Mouse (Mus musculus): ENCODE measurements around the gene Ube2cbp. TPM values are rescaled to one million over a fixed set of nuclear protein-coding genes. Genes with fewer than 3 reads are reported as not detected.

Gene Ube2cbp
- polyA plus RNA-seq, 1 experiment from 2014 or later = 4.0 TPM

DNA sequence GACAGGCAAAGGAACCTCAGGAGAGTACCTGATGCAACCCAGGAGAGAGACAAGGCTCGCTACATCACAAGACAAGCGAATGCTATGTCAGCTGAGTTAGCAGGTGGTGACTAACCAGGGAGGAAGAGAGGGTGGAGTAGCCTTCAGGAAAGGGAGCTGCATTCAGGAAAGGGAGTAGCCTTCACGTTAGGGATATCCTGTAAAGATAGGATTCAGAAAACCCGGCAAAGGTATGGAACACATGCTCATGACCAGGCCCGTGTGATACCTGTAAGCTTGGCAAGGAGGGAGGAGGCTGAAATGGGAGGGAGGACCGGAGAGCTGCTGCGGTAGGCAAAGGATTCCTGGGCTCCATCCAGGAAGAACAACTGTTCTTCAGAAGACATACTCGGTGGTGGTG, 17.3 kb downstream of the Ube2cbp start:
- WGBS (ENCODE audit: insufficient replicate concordance) = 71% methylated on average over 8 of the region's 8 CpGs
- no peak overlapping the region for H3K4me3 ChIP-seq (ENCODE audit: low read depth, low read length)
- H3K9ac ChIP-seq (ENCODE audit: low read depth, low read length) = no peak overlapping the region
- H3K9me3 ChIP-seq (replicated peaks; ENCODE audit: control insufficient read depth, low read length) = no peaks in the 10 kb centered on the region
- H3K4me2 ChIP-seq = no peak overlapping the region
- no peaks in the 10 kb centered on the region for H3K36me3 ChIP-seq (ENCODE audit: control insufficient read depth, insufficient read depth, low read length)
- H3K27me3 ChIP-seq (ENCODE audit: control insufficient read depth, insufficient read depth, low read length) = no peaks in the 10 kb centered on the region
- H3K27ac ChIP-seq (ENCODE audit: low read depth, low read length) = no peak overlapping the region
- 0 out of 2 replicates have a peak, but pooled peaks cover 2% of the 10 kb centered on the region for H3K4me1 ChIP-seq (ENCODE audit: control insufficient read depth, insufficient read depth, low read length)
- ATAC-seq (replicated peaks; ENCODE audit: insufficient number of reproducible peaks, low FRiP score, low TSS enrichment) = no peak

- Histone ChIP-seq H3K36me3 (ENCODE audit: control insufficient read depth, insufficient read depth, low read length) (no peaks in the 10 kb centered on the region), H3K27ac (ENCODE audit: low read depth, low read length) (no peak overlapping the region), H3K4me1 (ENCODE audit: control insufficient read depth, insufficient read depth, low read length) (0 out of 2 replicates have a peak, but pooled peaks cover 2% of the 10 kb centered on the region), H3K4me2 (no peak overlapping the region), H3K27me3 (ENCODE audit: control insufficient read depth, insufficient read depth, low read length) (no peaks in the 10 kb centered on the region), H3K9ac (ENCODE audit: low read depth, low read length) (no peak overlapping the region), H3K9me3 (replicated peaks; ENCODE audit: control insufficient read depth, low read length) (no peaks in the 10 kb centered on the region), H3K4me3 (ENCODE audit: low read depth, low read length) (no peak overlapping the region)
- ATAC-seq (replicated peaks; ENCODE audit: insufficient number of reproducible peaks, low FRiP score, low TSS enrichment) = no peak
- 81% methylated on average over 7 of the region's 7 CpGs for WGBS (ENCODE audit: insufficient replicate concordance)
Measured at GRCm38 (mm10) chr9:86446847-86447246, 17.9 kb downstream of the Ube2cbp start.

DNA sequence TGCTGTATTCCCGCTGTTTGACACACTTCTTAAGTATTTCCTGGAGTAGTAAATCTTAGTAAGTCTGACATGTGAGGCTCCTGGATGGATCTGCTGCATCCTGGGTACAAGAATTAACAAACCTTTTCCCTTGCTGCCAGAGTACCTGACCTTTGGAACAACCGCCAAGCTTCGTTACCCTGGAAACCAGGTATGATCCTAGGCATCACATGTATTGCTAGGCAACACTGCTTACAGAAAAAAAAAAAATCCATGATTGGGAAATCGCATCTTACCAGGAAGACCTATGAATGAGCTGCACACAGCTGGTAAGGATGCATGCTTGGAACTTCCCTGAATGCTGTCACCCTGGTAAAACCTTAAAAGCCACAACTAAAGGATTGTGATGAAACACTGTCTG, 22.5 kb downstream of the Ube2cbp start:
- Histone ChIP-seq H3K4me3 (ENCODE audit: low read depth, low read length) (no peak overlapping the region), H3K27me3 (ENCODE audit: control insufficient read depth, insufficient read depth, low read length) (no peaks in the 10 kb centered on the region), H3K4me2 (no peak overlapping the region), H3K36me3 (ENCODE audit: control insufficient read depth, insufficient read depth, low read length) (no peaks in the 10 kb centered on the region), H3K9ac (ENCODE audit: low read depth, low read length) (no peak overlapping the region), H3K4me1 (ENCODE audit: control insufficient read depth, insufficient read depth, low read length) (no peaks in the 10 kb centered on the region), H3K9me3 (replicated peaks; ENCODE audit: control insufficient read depth, low read length) (no peaks in the 10 kb centered on the region), H3K27ac (ENCODE audit: low read depth, low read length) (no peak overlapping the region)
- 76% methylated on average over 4 of the region's 4 CpGs for WGBS (ENCODE audit: insufficient replicate concordance)
- no peak for ATAC-seq (replicated peaks; ENCODE audit: insufficient number of reproducible peaks, low FRiP score, low TSS enrichment)

DNA sequence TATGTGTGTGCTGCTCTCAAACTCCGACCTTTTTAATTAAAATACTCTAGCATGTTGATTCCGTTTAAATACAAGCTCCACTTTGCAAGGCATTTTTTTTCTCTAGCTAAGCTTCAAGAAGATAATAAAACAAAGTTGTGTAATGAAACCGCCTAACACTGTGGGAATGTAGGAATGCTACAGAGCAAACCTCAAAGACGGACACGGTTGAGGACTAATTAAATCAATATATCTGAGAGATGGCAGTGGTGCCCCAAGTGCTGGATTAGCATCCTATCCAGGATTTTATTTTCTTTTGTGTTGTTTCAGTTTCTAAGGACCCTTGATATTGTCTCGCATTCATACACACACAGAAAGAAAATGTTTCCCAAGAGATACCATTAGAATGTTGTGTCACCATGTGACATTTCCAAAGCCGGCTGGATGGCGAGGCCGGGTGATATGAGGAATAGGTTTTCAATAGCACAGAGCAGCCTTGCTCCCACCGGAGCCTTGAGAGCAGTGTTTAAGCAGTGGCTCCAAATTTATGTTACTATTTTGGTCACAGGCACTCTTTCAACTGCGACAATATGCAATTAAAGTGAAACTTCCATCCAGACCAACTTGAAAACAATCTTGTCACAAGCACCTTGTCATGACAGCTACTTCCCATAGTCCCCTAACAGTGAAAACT, 26.3 kb downstream of the Ube2cbp start:
- Histone ChIP-seq H3K9me3 (replicated peaks; ENCODE audit: control insufficient read depth, low read length) (no peaks in the 10 kb centered on the region), H3K4me1 (ENCODE audit: control insufficient read depth, insufficient read depth, low read length) (no peaks in the 10 kb centered on the region), H3K36me3 (ENCODE audit: control insufficient read depth, insufficient read depth, low read length) (no peaks in the 10 kb centered on the region), H3K9ac (ENCODE audit: low read depth, low read length) (no peak overlapping the region), H3K4me2 (peak overlapping the region; percentile 27), H3K27me3 (ENCODE audit: control insufficient read depth, insufficient read depth, low read length) (no peaks in the 10 kb centered on the region), H3K4me3 (ENCODE audit: low read depth, low read length) (no peak overlapping the region), H3K27ac (ENCODE audit: low read depth, low read length) (peak overlapping the region; percentile 46; the same call in 1 of the 2 replicates)
- peak; percentile 59; the same call in 1 of the 2 replicates for ATAC-seq (replicated peaks; ENCODE audit: insufficient number of reproducible peaks, low FRiP score, low TSS enrichment)
- 51% methylated on average over 11 of the region's 11 CpGs for WGBS (ENCODE audit: insufficient replicate concordance)

DNA sequence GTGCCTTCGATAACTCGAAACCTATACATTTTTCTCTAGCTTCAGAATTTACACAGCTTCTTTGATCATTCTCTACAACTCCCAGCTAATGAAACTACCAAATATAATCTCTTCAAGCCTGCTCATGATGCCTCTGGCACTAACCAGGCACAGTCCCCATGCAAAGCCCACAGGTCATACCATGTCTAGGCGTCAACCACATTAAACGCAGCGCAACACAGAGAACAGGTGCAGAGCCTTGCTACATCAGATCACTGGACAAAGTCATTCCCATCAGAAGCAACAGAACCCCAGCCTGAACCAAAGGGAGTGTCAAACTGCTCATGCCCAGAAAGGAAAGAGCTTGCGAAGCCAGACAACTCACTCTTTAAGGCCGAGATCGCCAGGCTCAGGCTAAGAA, 28.1 kb downstream of the Ube2cbp start:
- H3K36me3 ChIP-seq (ENCODE audit: control insufficient read depth, insufficient read depth, low read length) = no peaks in the 10 kb centered on the region
- no peaks in the 10 kb centered on the region for H3K9me3 ChIP-seq (replicated peaks; ENCODE audit: control insufficient read depth, low read length)
- WGBS (ENCODE audit: insufficient replicate concordance) = 92% methylated on average over 8 of the region's 8 CpGs
- no peaks in the 10 kb centered on the region for H3K4me1 ChIP-seq (ENCODE audit: control insufficient read depth, insufficient read depth, low read length)
- no peak overlapping the region for H3K4me3 ChIP-seq (ENCODE audit: low read depth, low read length)
- no peak overlapping the region for H3K9ac ChIP-seq (ENCODE audit: low read depth, low read length)
- no peak overlapping the region for H3K27ac ChIP-seq (ENCODE audit: low read depth, low read length)
- no peaks in the 10 kb centered on the region for H3K27me3 ChIP-seq (ENCODE audit: control insufficient read depth, insufficient read depth, low read length)
- ATAC-seq (replicated peaks; ENCODE audit: insufficient number of reproducible peaks, low FRiP score, low TSS enrichment) = no peak
- H3K4me2 ChIP-seq = no peak overlapping the region

GRCm38 (mm10) chr9:86435510-86435909, 29.2 kb downstream of the Ube2cbp start:
- 88% methylated on average over 3 of the region's 3 CpGs for WGBS (ENCODE audit: insufficient replicate concordance)
- Histone ChIP-seq H3K27ac (ENCODE audit: low read depth, low read length) (no peak overlapping the region), H3K27me3 (ENCODE audit: control insufficient read depth, insufficient read depth, low read length) (no peaks in the 10 kb centered on the region), H3K4me1 (ENCODE audit: control insufficient read depth, insufficient read depth, low read length) (no peaks in the 10 kb centered on the region), H3K4me2 (no peak overlapping the region), H3K9ac (ENCODE audit: low read depth, low read length) (no peak overlapping the region), H3K4me3 (ENCODE audit: low read depth, low read length) (no peak overlapping the region), H3K9me3 (replicated peaks; ENCODE audit: control insufficient read depth, low read length) (no peaks in the 10 kb centered on the region), H3K36me3 (ENCODE audit: control insufficient read depth, insufficient read depth, low read length) (no peaks in the 10 kb centered on the region)
- ATAC-seq (replicated peaks; ENCODE audit: insufficient number of reproducible peaks, low FRiP score, low TSS enrichment) = no peak

- 71% methylated on average over 4 of the region's 4 CpGs for WGBS (ENCODE audit: insufficient replicate concordance)
- H3K4me3 ChIP-seq (ENCODE audit: low read depth, low read length) = no peak overlapping the region
- no peak for ATAC-seq (replicated peaks; ENCODE audit: insufficient number of reproducible peaks, low FRiP score, low TSS enrichment)
Measured at GRCm38 (mm10) chr9:86423331-86423730, 41.4 kb downstream of the Ube2cbp start.

GRCm38 (mm10) chr9:86419366-86419765, 45.4 kb downstream of the Ube2cbp start:
- no peak overlapping the region for H3K4me3 ChIP-seq (ENCODE audit: low read depth, low read length)
- 82% methylated on average over 6 of the region's 6 CpGs for WGBS (ENCODE audit: insufficient replicate concordance)

More at GRCm38 (mm10) chr9:86423331-86423730, 41.4 kb downstream of the Ube2cbp start:
- H3K9me3 ChIP-seq (replicated peaks; ENCODE audit: control insufficient read depth, low read length) = no peaks in the 10 kb centered on the region
- no peak overlapping the region for H3K27ac ChIP-seq (ENCODE audit: low read depth, low read length)
- no peak overlapping the region for H3K9ac ChIP-seq (ENCODE audit: low read depth, low read length)
- H3K4me2 ChIP-seq = no peak overlapping the region
- no peaks in the 10 kb centered on the region for H3K4me1 ChIP-seq (ENCODE audit: control insufficient read depth, insufficient read depth, low read length)
- H3K27me3 ChIP-seq (ENCODE audit: control insufficient read depth, insufficient read depth, low read length) = no peaks in the 10 kb centered on the region
- H3K36me3 ChIP-seq (ENCODE audit: control insufficient read depth, insufficient read depth, low read length) = no peaks in the 10 kb centered on the region

GRCm38 (mm10) chr9:86417971-86418370, 46.8 kb downstream of the Ube2cbp start:
- H3K27ac ChIP-seq (ENCODE audit: low read depth, low read length) = no peak overlapping the region
- no peaks in the 10 kb centered on the region for H3K9me3 ChIP-seq (replicated peaks; ENCODE audit: control insufficient read depth, low read length)
- no peak overlapping the region for H3K9ac ChIP-seq (ENCODE audit: low read depth, low read length)
- H3K4me2 ChIP-seq = no peak overlapping the region
- no peaks in the 10 kb centered on the region for H3K4me1 ChIP-seq (ENCODE audit: control insufficient read depth, insufficient read depth, low read length)
- ATAC-seq (replicated peaks; ENCODE audit: insufficient number of reproducible peaks, low FRiP score, low TSS enrichment) = no peak
- 93% methylated on average over 1 of the region's 1 CpGs for WGBS (ENCODE audit: insufficient replicate concordance)
- H3K36me3 ChIP-seq (ENCODE audit: control insufficient read depth, insufficient read depth, low read length) = no peaks in the 10 kb centered on the region
- H3K4me3 ChIP-seq (ENCODE audit: low read depth, low read length) = no peak overlapping the region
- no peaks in the 10 kb centered on the region for H3K27me3 ChIP-seq (ENCODE audit: control insufficient read depth, insufficient read depth, low read length)

More at GRCm38 (mm10) chr9:86419366-86419765, 45.4 kb downstream of the Ube2cbp start:
- Histone ChIP-seq H3K27me3 (ENCODE audit: control insufficient read depth, insufficient read depth, low read length) (no peaks in the 10 kb centered on the region), H3K27ac (ENCODE audit: low read depth, low read length) (no peak overlapping the region), H3K4me1 (ENCODE audit: control insufficient read depth, insufficient read depth, low read length) (no peaks in the 10 kb centered on the region), H3K4me2 (no peak overlapping the region), H3K36me3 (ENCODE audit: control insufficient read depth, insufficient read depth, low read length) (no peaks in the 10 kb centered on the region), H3K9ac (ENCODE audit: low read depth, low read length) (no peak overlapping the region), H3K9me3 (replicated peaks; ENCODE audit: control insufficient read depth, low read length) (no peaks in the 10 kb centered on the region)
- ATAC-seq (replicated peaks; ENCODE audit: insufficient number of reproducible peaks, low FRiP score, low TSS enrichment) = no peak
